Mouse (Mus musculus): ENCODE results near the gene Grk6. TPM values are rescaled to one million over a fixed set of nuclear protein-coding genes. Genes with fewer than 3 reads are reported as not detected.
A peak's percentile ranks its signal among the peaks of the same experiment; 100 is the strongest.

Grk6 gene
- polyA plus RNA-seq, 1 experiment from 2014 or later: 58.5 TPM

GRCm38 (mm10) chr13:55411826-55412225 is 33.0 kb upstream of the Grk6 start:
- ATAC-seq (ENCODE audit: low FRiP score, low read depth): no peak

GRCm38 (mm10) chr13:55412643-55413307 is 32.1 kb upstream of the Grk6 start:
- no peak overlapping the region for H3K27ac ChIP-seq (replicated peaks)
- no peaks in the 10 kb centered on the region for H3K9me3 ChIP-seq
- H3K9ac ChIP-seq (replicated peaks): no peak overlapping the region
- H3K36me3 ChIP-seq: no peaks in the 10 kb centered on the region
- ATAC-seq (ENCODE audit: low FRiP score, low read depth): no peak
- 81% methylated on average over 13 of the region's 13 CpGs for WGBS
- peaks cover 44% of the 10 kb centered on the region for H3K27me3 ChIP-seq
- no peak overlapping the region for H3K4me3 ChIP-seq
- no peak overlapping the region for H3K4me2 ChIP-seq (replicated peaks)
- peaks cover 9% of the 10 kb centered on the region for H3K4me1 ChIP-seq

More at GRCm38 (mm10) chr13:55411826-55412225, 33.0 kb upstream of the Grk6 start:
- no peak overlapping the region for H3K4me3 ChIP-seq
- H3K27ac ChIP-seq (replicated peaks): no peak overlapping the region
- no peaks in the 10 kb centered on the region for H3K9me3 ChIP-seq
- H3K27me3 ChIP-seq: peaks cover 40% of the 10 kb centered on the region
- WGBS: 72% methylated on average over 7 of the region's 7 CpGs
- no peaks in the 10 kb centered on the region for H3K36me3 ChIP-seq
- H3K9ac ChIP-seq (replicated peaks): no peak overlapping the region
- no peak overlapping the region for H3K4me2 ChIP-seq (replicated peaks)
- H3K4me1 ChIP-seq: peaks cover 8% of the 10 kb centered on the region

- no peak overlapping the region for H3K27ac ChIP-seq (replicated peaks)
- no peaks in the 10 kb centered on the region for H3K36me3 ChIP-seq
- peaks cover 45% of the 10 kb centered on the region for H3K27me3 ChIP-seq
- 86% methylated on average over 12 of the region's 12 CpGs for WGBS
- H3K4me1 ChIP-seq: peaks cover 15% of the 10 kb centered on the region
- H3K9me3 ChIP-seq: no peaks in the 10 kb centered on the region
- no peak overlapping the region for H3K4me3 ChIP-seq
- ATAC-seq (ENCODE audit: low FRiP score, low read depth): no peak
- H3K9ac ChIP-seq (replicated peaks): no peak overlapping the region
- no peak overlapping the region for H3K4me2 ChIP-seq (replicated peaks)
Measured at GRCm38 (mm10) chr13:55413333-55413732, 31.5 kb upstream of the Grk6 start.

GRCm38 (mm10) chr13:55414743-55415380 is 30.0 kb upstream of the Grk6 start, which contains the start of gene Pfn3:
Pfn3 (minus strand) TSS chr13:55415232.
- Histone ChIP-seq H3K27ac (replicated peaks) (no peak within 1 kb of the TSS), H3K4me2 (replicated peaks) (peak within 1 kb of the TSS; percentile 60), H3K4me3 (peak within 1 kb of the TSS; percentile 30), H3K27me3 (peaks cover 59% of the 10 kb centered on the region), H3K36me3 (no peaks in the 10 kb centered on the region), H3K9ac (replicated peaks) (peak within 1 kb of the TSS; percentile 44), H3K9me3 (no peaks in the 10 kb centered on the region), H3K4me1 (peaks cover 17% of the 10 kb centered on the region)
- WGBS: 13% methylated on average over 41 of the region's 41 CpGs
- ATAC-seq (ENCODE audit: low FRiP score, low read depth): peak; percentile 27; the same call in 1 of the 2 replicates

- WGBS: 14% methylated on average over 12 of the region's 12 CpGs
- peaks cover 30% of the 10 kb centered on the region for H3K4me1 ChIP-seq
- H3K9ac ChIP-seq (replicated peaks): no peak overlapping the region
- 0 out of 2 replicates have a peak, but pooled peaks have one; percentile 32 for ATAC-seq (ENCODE audit: low FRiP score, low read depth)
- H3K27ac ChIP-seq (replicated peaks): no peak overlapping the region
- H3K36me3 ChIP-seq: no peaks in the 10 kb centered on the region
- H3K27me3 ChIP-seq: peaks cover 86% of the 10 kb centered on the region
- no peak overlapping the region for H3K4me3 ChIP-seq
- no peak overlapping the region; the same call in 1 of the 2 replicates for H3K4me2 ChIP-seq (replicated peaks)
- H3K9me3 ChIP-seq: no peaks in the 10 kb centered on the region
Measured at GRCm38 (mm10) chr13:55418004-55418403, 26.9 kb upstream of the Grk6 start.

GRCm38 (mm10) chr13:55419142-55419541 is 25.7 kb upstream of the Grk6 start:
- H3K27me3 ChIP-seq: peaks cover 75% of the 10 kb centered on the region
- no peaks in the 10 kb centered on the region for H3K36me3 ChIP-seq
- 88% methylated on average over 5 of the region's 5 CpGs for WGBS
- H3K4me1 ChIP-seq: peaks cover 30% of the 10 kb centered on the region
- no peak overlapping the region for H3K27ac ChIP-seq (replicated peaks)
- no peak for ATAC-seq (ENCODE audit: low FRiP score, low read depth)
- H3K4me3 ChIP-seq: no peak overlapping the region
- no peaks in the 10 kb centered on the region for H3K9me3 ChIP-seq
- no peak overlapping the region for H3K4me2 ChIP-seq (replicated peaks)
- H3K9ac ChIP-seq (replicated peaks): no peak overlapping the region

GRCm38 (mm10) chr13:55420018-55420932 is 24.6 kb upstream of the Grk6 start:
- 33% methylated on average over 51 of the region's 51 CpGs for WGBS
- H3K27me3 ChIP-seq: peaks cover 63% of the 10 kb centered on the region
- peak overlapping the region; percentile 8; the same call in 1 of the 2 replicates for H3K9ac ChIP-seq (replicated peaks)
- H3K4me3 ChIP-seq: no peak overlapping the region
- H3K4me2 ChIP-seq (replicated peaks): peak overlapping the region; percentile 35
- H3K9me3 ChIP-seq: no peaks in the 10 kb centered on the region
- H3K4me1 ChIP-seq: peaks cover 23% of the 10 kb centered on the region
- no peak for ATAC-seq (ENCODE audit: low FRiP score, low read depth)
- no peak overlapping the region for H3K27ac ChIP-seq (replicated peaks)
- H3K36me3 ChIP-seq: no peaks in the 10 kb centered on the region

- Histone ChIP-seq H3K27ac (replicated peaks) (no peak overlapping the region), H3K36me3 (no peaks in the 10 kb centered on the region), H3K4me3 (peak overlapping the region; percentile 13; the same call in 1 of the 2 replicates), H3K9ac (replicated peaks) (peak overlapping the region; percentile 8; the same call in 1 of the 2 replicates), H3K9me3 (no peaks in the 10 kb centered on the region), H3K4me1 (peaks cover 23% of the 10 kb centered on the region), H3K27me3 (peaks cover 60% of the 10 kb centered on the region), H3K4me2 (replicated peaks) (peak overlapping the region; percentile 35)
- 15% methylated on average over 35 of the region's 35 CpGs for WGBS
- ATAC-seq (ENCODE audit: low FRiP score, low read depth): peak; percentile 79
Measured at GRCm38 (mm10) chr13:55420933-55421800, 23.7 kb upstream of the Grk6 start.

GRCm38 (mm10) chr13:55426613-55427012 is 18.3 kb upstream of the Grk6 start, which contains the start of gene F12:
F12 (minus strand) TSS chr13:55426793.
- H3K4me1 ChIP-seq: peaks cover 1% of the 10 kb centered on the region; the same call in 1 of the 2 replicates
- H3K9ac ChIP-seq (replicated peaks): no peak within 1 kb of the TSS
- 88% methylated on average over 10 of the region's 10 CpGs for WGBS
- ATAC-seq (ENCODE audit: low FRiP score, low read depth): no peak
- no peak within 1 kb of the TSS for H3K4me3 ChIP-seq
- no peak within 1 kb of the TSS for H3K27ac ChIP-seq (replicated peaks)
- H3K9me3 ChIP-seq: no peaks in the 10 kb centered on the region
- H3K27me3 ChIP-seq: peaks cover 13% of the 10 kb centered on the region
- no peaks in the 10 kb centered on the region for H3K36me3 ChIP-seq
- no peak within 1 kb of the TSS for H3K4me2 ChIP-seq (replicated peaks)

GRCm38 (mm10) chr13:55429226-55429888 is 15.5 kb upstream of the Grk6 start:
- no peak for ATAC-seq (ENCODE audit: low FRiP score, low read depth)
- H3K9me3 ChIP-seq: no peaks in the 10 kb centered on the region
- no peak overlapping the region for H3K4me3 ChIP-seq
- H3K36me3 ChIP-seq: no peaks in the 10 kb centered on the region
- no peak overlapping the region for H3K4me2 ChIP-seq (replicated peaks)
- no peaks in the 10 kb centered on the region for H3K4me1 ChIP-seq
- no peaks in the 10 kb centered on the region for H3K27me3 ChIP-seq
- H3K9ac ChIP-seq (replicated peaks): no peak overlapping the region
- no peak overlapping the region for H3K27ac ChIP-seq (replicated peaks)
- WGBS: 75% methylated on average over 12 of the region's 12 CpGs

Data from midbrain, embryonic 12.5 days (tissue).